Mouse (Mus musculus) megakaryocyte-erythroid progenitor cell, adult 5-6 weeks (primary cell): ENCODE measurements around the gene Prkcd. TPM values are rescaled to one million over a fixed set of nuclear protein-coding genes. Genes with fewer than 3 reads are reported as not detected.
A peak's percentile ranks its signal among the peaks of the same experiment; 100 is the strongest.

Experiments
- ATAC-seq: replicated peaks from 2 replicates; pipeline ENCODE4 v1.8.0; 2016; ENCODE audit warnings: mild to moderate bottlenecking, inconsistent platforms; ENCODE audit not compliant: severe bottlenecking, poor library complexity, low FRiP score, low TSS enrichment
- total RNA-seq, 2 experiments: library from RNA; stranded (forward) in 1 of 2; stranded (reverse) in 1 of 2; fragments of 200-1000, 215-1000 nt in 1 of 2; fragments of >200 nt in 1 of 2; fragmentation: Nextera tagmentation in 1 of 2; gene quantifications; 2 replicates each; pipeline ENCODE4 v1.2.3; 2014 to 2017

The Prkcd gene
- total RNA-seq, 2 experiments from 2014 or later: 20.7 to 47.3 TPM

DNA sequence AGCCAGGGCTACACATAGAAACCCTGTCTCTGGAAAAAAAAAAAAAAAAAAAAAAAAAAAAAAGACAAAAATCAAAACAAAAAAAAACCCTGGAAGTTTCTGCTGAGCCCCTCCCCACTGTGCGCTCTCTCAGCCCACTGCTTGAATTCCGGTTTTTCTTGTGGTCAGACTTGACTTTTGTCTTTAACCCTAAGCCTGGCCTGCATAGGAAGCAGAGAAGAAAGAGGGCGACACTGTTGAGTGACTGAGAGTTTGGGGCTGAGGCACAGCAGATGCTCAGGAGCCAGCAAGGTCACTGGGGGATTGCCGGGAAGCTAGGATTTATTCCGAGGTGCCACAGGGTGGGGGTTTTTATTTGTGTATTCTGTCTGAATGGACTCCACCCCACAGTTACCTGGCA, 46.1 kb downstream of the Prkcd start:
- no peak for ATAC-seq

DNA sequence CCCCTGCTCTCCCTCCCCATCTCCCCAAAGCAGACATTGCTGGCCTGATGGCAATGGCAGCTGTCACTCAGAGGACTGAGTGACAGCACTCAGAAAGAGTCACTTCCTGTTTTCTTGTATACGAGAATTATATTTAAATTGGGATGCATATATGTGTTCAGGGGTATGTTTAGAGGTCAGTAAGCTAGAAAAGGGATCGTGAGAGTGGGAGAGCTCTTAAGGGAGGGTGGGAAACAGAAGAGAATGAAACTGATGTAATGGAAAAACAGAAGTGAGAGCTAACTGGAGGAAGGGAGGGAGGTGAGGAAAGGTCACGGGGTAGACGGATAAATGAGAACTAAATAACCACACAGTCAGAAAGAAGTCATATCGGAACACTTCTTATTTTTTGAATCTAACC, 46.8 kb downstream of the Prkcd start:
- no peak for ATAC-seq

- peak; percentile 77 for ATAC-seq
Observed at GRCm38 (mm10) chr14:30577303-30578062, 48.5 kb downstream of the Prkcd start.

- ATAC-seq: peak; percentile 39
Observed at GRCm38 (mm10) chr14:30576260-30576659, 49.8 kb downstream of the Prkcd start.

- ATAC-seq: 0 out of 2 replicates have a peak, but pooled peaks have one; percentile 9
Observed at GRCm38 (mm10) chr14:30575791-30576190, 50.2 kb downstream of the Prkcd start.

GRCm38 (mm10) chr14:30573983-30574584, 51.9 kb downstream of the Prkcd start:
- peak; percentile 41 for ATAC-seq

GRCm38 (mm10) chr14:30573235-30573634, 52.8 kb downstream of the Prkcd start:
- no peak for ATAC-seq

DNA sequence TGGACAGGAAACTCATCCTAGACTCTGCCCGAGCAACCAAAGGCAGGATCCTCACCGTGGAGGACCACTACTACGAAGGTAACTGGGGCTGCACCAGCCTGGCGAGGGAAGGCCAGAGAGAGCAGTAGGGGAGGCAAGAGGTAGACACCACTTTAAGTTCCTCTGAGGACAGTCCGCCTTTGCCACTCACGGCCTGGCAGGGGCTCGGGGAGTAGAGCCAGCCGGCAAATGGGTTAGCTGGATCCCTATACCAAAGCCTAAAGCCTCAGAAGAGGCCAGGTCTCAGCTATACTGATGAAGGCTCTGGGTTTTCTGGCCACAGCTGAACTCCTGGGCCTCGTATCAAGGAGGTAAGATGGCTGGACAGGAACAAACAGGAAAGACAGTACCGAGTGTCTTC, 53.8 kb downstream of the Prkcd start:
- ATAC-seq: no peak

- ATAC-seq: no peak
Observed at GRCm38 (mm10) chr14:30570303-30570702, 55.7 kb downstream of the Prkcd start.

GRCm38 (mm10) chr14:30568016-30568415, 58.0 kb downstream of the Prkcd start:
- ATAC-seq: no peak

DNA sequence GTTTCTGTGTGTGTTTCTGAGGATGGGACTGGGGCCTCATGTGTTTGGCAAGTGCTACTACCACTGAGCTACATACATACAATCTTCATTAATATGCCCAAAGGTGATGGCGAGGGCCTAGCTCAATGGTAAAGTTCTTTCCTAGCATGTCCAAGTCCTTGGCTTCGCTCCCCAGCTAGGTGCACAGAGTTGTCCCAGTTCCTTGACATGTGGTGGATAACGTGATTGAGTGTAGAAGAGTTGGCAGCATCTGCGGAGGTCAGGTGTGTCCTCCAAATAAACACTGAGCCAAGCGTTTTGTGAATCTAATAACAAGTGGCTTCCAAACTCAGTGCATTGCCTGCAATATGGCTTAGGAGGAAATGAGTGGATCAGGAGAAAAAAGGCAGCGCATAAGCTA, 59.7 kb downstream of the Prkcd start:
- ATAC-seq: no peak

DNA sequence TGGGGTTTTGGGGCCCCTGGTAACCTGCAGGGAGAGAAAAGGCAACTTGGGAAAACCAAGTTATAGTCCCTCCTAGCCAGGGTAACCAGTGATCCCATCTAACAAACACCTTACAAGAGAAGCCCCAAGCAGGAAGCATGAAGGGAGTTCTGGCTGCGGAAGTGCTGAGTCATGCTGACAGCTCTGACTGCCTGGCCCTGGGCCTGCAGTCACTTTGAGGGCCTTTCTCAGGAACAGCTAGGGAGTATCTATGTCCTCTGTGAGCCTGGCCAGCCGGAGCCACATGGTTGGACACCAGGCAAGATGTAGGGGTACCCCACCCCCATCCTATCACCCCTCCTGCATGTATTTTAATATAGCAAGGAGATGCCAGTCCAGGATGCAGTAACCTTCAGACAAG, 61.6 kb downstream of the Prkcd start:
- peak; percentile 14 for ATAC-seq

- ATAC-seq: no peak
Observed at GRCm38 (mm10) chr14:30562343-30562742, 63.7 kb downstream of the Prkcd start.

GRCm38 (mm10) chr14:30561470-30562187, 64.4 kb downstream of the Prkcd start:
- ATAC-seq: peak; percentile 94

DNA sequence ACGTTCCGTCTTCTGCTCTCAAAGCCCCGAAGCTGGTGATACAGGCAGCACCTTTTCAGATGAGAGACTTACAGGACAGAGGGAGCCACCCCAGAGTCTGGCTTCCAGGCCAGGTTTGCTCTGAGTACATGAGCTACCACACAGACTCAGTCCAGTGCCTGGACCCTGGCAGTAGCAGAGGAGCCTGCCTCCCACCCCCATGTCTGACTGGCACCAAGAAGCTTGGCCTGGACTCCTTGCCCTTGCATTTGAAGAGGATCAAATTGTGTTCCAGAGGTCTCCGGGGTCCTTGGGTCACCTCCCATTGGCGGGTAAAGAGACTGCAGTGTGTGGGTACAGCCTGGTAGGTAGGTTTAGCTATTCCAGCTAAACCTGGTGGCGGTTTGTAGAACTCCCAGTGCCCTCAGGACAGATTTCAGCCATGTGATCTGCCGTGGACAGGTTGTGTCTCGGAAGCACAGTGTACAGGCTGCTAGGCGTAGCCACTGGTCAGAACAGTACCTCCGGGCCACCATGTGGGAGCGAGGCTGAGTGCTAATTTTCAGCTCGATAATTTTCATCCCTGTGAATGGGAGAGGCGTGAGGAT, 65.1 kb downstream of the Prkcd start:
- ATAC-seq: no peak

GRCm38 (mm10) chr14:30559321-30559850, 66.6 kb downstream of the Prkcd start:
- no peak for ATAC-seq

DNA sequence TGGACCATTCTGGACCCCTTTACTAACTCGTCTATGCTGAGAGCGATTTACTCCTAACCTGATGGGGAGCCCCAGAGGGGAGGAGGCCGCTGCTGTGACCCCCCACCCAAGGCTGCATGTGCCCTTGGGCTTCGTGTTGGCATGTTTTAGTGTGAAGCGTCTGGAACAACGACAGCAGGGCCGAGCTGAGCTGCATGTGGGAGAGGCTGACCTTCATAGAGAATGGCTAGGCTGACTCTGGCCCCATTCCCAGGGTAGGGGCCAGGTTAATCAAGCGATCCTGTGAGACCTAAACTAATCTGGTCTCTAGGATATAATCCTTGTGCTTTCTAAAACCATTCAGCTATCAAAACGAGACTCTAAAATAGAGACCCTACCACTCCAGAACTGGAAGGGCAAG, 68.3 kb downstream of the Prkcd start:
- no peak for ATAC-seq

- ATAC-seq: no peak
Observed at GRCm38 (mm10) chr14:30556651-30557050, 69.4 kb downstream of the Prkcd start.

DNA sequence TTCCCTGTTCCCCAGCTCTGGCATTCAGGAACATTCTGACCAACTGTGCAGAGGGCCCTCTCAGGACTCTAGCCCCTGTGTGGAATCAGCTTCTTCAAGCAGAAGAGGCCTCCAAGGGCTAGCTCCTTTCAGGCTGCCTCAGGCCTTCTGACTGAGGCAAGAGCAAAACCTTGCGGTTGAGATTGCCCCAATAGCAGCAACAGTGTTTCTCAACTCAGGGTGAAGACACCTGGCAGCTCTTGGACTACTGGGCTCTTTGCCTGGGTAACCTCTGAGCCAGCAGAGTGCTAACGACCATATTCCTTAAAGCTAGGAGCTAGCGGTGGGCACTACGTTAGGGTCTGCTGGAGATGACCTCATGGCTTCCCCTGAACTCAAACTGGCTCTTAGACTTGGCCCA, 72.8 kb downstream of the Prkcd start:
- ATAC-seq: no peak

DNA sequence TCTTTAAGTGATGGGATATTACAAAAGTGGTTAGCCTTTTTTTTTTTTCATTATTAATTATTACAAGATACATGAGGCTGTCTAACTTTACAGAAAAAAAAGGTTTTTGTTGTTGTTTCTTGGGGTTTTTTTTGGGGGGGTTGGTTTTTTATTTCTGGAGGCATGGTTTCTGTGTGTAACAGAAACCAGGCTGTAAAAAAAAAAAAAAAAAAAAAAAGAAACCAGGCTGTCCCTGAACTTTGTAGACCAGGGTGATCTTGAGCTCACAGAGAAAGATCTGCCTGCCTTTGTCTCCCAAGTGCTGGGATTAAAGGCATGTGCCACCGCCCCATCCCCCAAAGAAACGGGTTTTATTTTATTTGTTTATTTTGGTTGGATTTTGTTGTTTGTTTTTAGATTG, 74.0 kb downstream of the Prkcd start:
- no peak for ATAC-seq
